Mouse (Mus musculus) heart, embryonic 13.5 days (tissue): ENCODE measurements around the gene Fmnl3. TPM values are rescaled to one million over a fixed set of nuclear protein-coding genes. Genes with fewer than 3 reads are reported as not detected.

Experiments
- ATAC-seq: fragments of 200-750 bp; cut with Nextera tagmentation; 2 replicates; pipeline ENCODE4 v1.8.0; 2017; ENCODE audit warnings: moderate TSS enrichment; ENCODE audit not compliant: insufficient number of reproducible peaks, low FRiP score, low TSS enrichment; ENCODE audit errors: extremely low read depth
- H3K27ac ChIP-seq: fragments of 300-500 bp; sonication (generic); replicated peaks from 2 replicates; pipeline ENCODE4 v1.5.1; 2015; ENCODE audit warnings: moderate library complexity, mild to moderate bottlenecking, inconsistent platforms
- H3K27me3 ChIP-seq: fragments of 300-500 bp; sonication (generic); replicated peaks from 2 replicates; pipeline ENCODE4 v1.6.1; 2015; ENCODE audit warnings: mild to moderate bottlenecking, inconsistent platforms
- H3K36me3 ChIP-seq: fragments of 300-500 bp; sonication (generic); 2 replicates; pipeline ENCODE4 v1.6.1; 2015; ENCODE audit warnings: mild to moderate bottlenecking, inconsistent platforms
- H3K4me1 ChIP-seq: fragments of 300-500 bp; sonication (generic); 2 replicates; pipeline ENCODE4 v1.6.1; 2015; ENCODE audit warnings: inconsistent platforms
- H3K4me2 ChIP-seq: fragments of 300-500 bp; sonication (generic); 2 replicates; pipeline ENCODE4 v1.6.1; 2015; ENCODE audit warnings: inconsistent platforms, mild to moderate bottlenecking, moderate library complexity
- H3K4me3 ChIP-seq: fragments of 300-500 bp; sonication (generic); 2 replicates; pipeline ENCODE4 v1.5.1; 2015; ENCODE audit warnings: moderate library complexity, mild to moderate bottlenecking, inconsistent platforms
- H3K9ac ChIP-seq: fragments of 300-500 bp; sonication (generic); 2 replicates; pipeline ENCODE4 v1.6.1; 2015; ENCODE audit warnings: inconsistent platforms, mild to moderate bottlenecking, moderate library complexity
- H3K9me3 ChIP-seq: fragments of 300-500 bp; sonication (generic); 2 replicates; pipeline ENCODE4 v1.6.1; 2016; ENCODE audit warnings: inconsistent platforms
- WGBS: fragments of 180-500 bp; shearing (Covaris S2); methylation state at CpG from one replicate; pipeline ENCODE4 v1.1.7; 2015; ENCODE audit warnings: mixed read lengths; 5-methylcytosine and 5-hydroxymethylcytosine counted together
- polyA plus RNA-seq: library from polyadenylated mRNA; unstranded; fragments of >200 nt; fragmentation: Nextera tagmentation; extraction: Ambion mirVana; gene quantifications from 2 replicates; pipeline ENCODE4 v1.2.1, GENCODE M21; 2015

Fmnl3 gene
- polyA plus RNA-seq, 1 experiment from 2014 or later = 13.0 TPM

GRCm38 (mm10) chr15:99326407-99326806 lies 43.9 kb downstream of the Fmnl3 start:
- Histone ChIP-seq H3K36me3 (peaks cover 88% of the 10 kb centered on the region), H3K27ac (peak overlapping the region; percentile 73), H3K27me3 (no peaks in the 10 kb centered on the region), H3K4me1 (peaks cover 26% of the 10 kb centered on the region), H3K9me3 (no peaks in the 10 kb centered on the region), H3K4me3 (no peak overlapping the region), H3K9ac (no peak overlapping the region), H3K4me2 (no peak overlapping the region)
- no peak for ATAC-seq
- WGBS = 48% methylated on average over 2 of the region's 2 CpGs

- WGBS = 88% methylated on average over 6 of the region's 6 CpGs
- Histone ChIP-seq H3K36me3 (peaks cover 95% of the 10 kb centered on the region), H3K4me3 (no peak overlapping the region), H3K9me3 (no peaks in the 10 kb centered on the region), H3K4me1 (peaks cover 18% of the 10 kb centered on the region), H3K27ac (peak overlapping the region; percentile 73), H3K4me2 (no peak overlapping the region), H3K27me3 (no peaks in the 10 kb centered on the region), H3K9ac (no peak overlapping the region)
- ATAC-seq = no peak
Measured at GRCm38 (mm10) chr15:99325598-99325997, 44.7 kb downstream of the Fmnl3 start.

- Histone ChIP-seq H3K9ac (no peak overlapping the region), H3K4me3 (no peak overlapping the region), H3K36me3 (peaks cover 98% of the 10 kb centered on the region), H3K9me3 (no peaks in the 10 kb centered on the region), H3K4me1 (peaks cover 7% of the 10 kb centered on the region), H3K4me2 (no peak overlapping the region), H3K27ac (no peak overlapping the region), H3K27me3 (no peaks in the 10 kb centered on the region)
- 79% methylated on average over 9 of the region's 9 CpGs for WGBS
- ATAC-seq = no peak
Measured at GRCm38 (mm10) chr15:99324151-99324550, 46.1 kb downstream of the Fmnl3 start.

GRCm38 (mm10) chr15:99320978-99321377 lies 49.3 kb downstream of the Fmnl3 start:
- H3K4me2 ChIP-seq = no peak overlapping the region
- peaks cover 99% of the 10 kb centered on the region for H3K36me3 ChIP-seq
- H3K9me3 ChIP-seq = no peaks in the 10 kb centered on the region
- no peak for ATAC-seq
- no peak overlapping the region for H3K9ac ChIP-seq
- no peaks in the 10 kb centered on the region for H3K27me3 ChIP-seq
- peak overlapping the region; percentile 36 for H3K27ac ChIP-seq
- H3K4me1 ChIP-seq = peaks cover 10% of the 10 kb centered on the region
- H3K4me3 ChIP-seq = no peak overlapping the region
- 74% methylated on average over 9 of the region's 9 CpGs for WGBS

- Histone ChIP-seq H3K27me3 (no peaks in the 10 kb centered on the region), H3K4me2 (no peak overlapping the region), H3K9me3 (no peaks in the 10 kb centered on the region), H3K27ac (peak overlapping the region; percentile 84), H3K4me1 (peaks cover 10% of the 10 kb centered on the region), H3K9ac (no peak overlapping the region), H3K4me3 (no peak overlapping the region), H3K36me3 (peaks cover 99% of the 10 kb centered on the region)
- no peak for ATAC-seq
- WGBS = 67% methylated on average over 10 of the region's 10 CpGs
Measured at GRCm38 (mm10) chr15:99320168-99320674, 50.1 kb downstream of the Fmnl3 start.

- Histone ChIP-seq H3K36me3 (peaks cover 99% of the 10 kb centered on the region), H3K9ac (0 out of 2 replicates have a peak overlapping the region, but pooled peaks have one; percentile 5), H3K27me3 (no peaks in the 10 kb centered on the region), H3K4me3 (no peak overlapping the region), H3K9me3 (no peaks in the 10 kb centered on the region), H3K27ac (peak overlapping the region; percentile 84), H3K4me1 (peaks cover 10% of the 10 kb centered on the region), H3K4me2 (no peak overlapping the region)
- 52% methylated on average over 3 of the region's 3 CpGs for WGBS
- ATAC-seq = no peak
Measured at GRCm38 (mm10) chr15:99319411-99319871, 50.8 kb downstream of the Fmnl3 start.

- no peak for ATAC-seq
- peaks cover 10% of the 10 kb centered on the region for H3K4me1 ChIP-seq
- peak overlapping the region; percentile 84 for H3K27ac ChIP-seq
- H3K9ac ChIP-seq = no peak overlapping the region
- no peak overlapping the region for H3K4me3 ChIP-seq
- 84% methylated on average over 14 of the region's 14 CpGs for WGBS
- no peaks in the 10 kb centered on the region for H3K9me3 ChIP-seq
- H3K36me3 ChIP-seq = peaks cover 99% of the 10 kb centered on the region
- no peak overlapping the region for H3K4me2 ChIP-seq
- H3K27me3 ChIP-seq = no peaks in the 10 kb centered on the region
Measured at GRCm38 (mm10) chr15:99318861-99319410, 51.3 kb downstream of the Fmnl3 start.

- peaks cover 10% of the 10 kb centered on the region for H3K4me1 ChIP-seq
- H3K9ac ChIP-seq = peak overlapping the region; percentile 58
- H3K4me3 ChIP-seq = no peak overlapping the region
- no peaks in the 10 kb centered on the region for H3K9me3 ChIP-seq
- peak overlapping the region; percentile 84 for H3K27ac ChIP-seq
- WGBS = 79% methylated on average over 6 of the region's 6 CpGs
- peaks cover 98% of the 10 kb centered on the region for H3K36me3 ChIP-seq
- no peak overlapping the region for H3K4me2 ChIP-seq
- no peak for ATAC-seq
- H3K27me3 ChIP-seq = no peaks in the 10 kb centered on the region
Measured at GRCm38 (mm10) chr15:99318071-99318470, 52.2 kb downstream of the Fmnl3 start.

GRCm38 (mm10) chr15:99317267-99317651 lies 53.0 kb downstream of the Fmnl3 start:
- WGBS = 52% methylated on average over 2 of the region's 2 CpGs
- ATAC-seq = no peak
- Histone ChIP-seq H3K4me3 (no peak overlapping the region), H3K9me3 (no peaks in the 10 kb centered on the region), H3K9ac (peak overlapping the region; percentile 58), H3K4me2 (no peak overlapping the region), H3K27ac (peak overlapping the region; percentile 84), H3K27me3 (no peaks in the 10 kb centered on the region), H3K36me3 (peaks cover 98% of the 10 kb centered on the region), H3K4me1 (peaks cover 10% of the 10 kb centered on the region)

- peaks cover 10% of the 10 kb centered on the region for H3K4me1 ChIP-seq
- peaks cover 98% of the 10 kb centered on the region for H3K36me3 ChIP-seq
- no peaks in the 10 kb centered on the region for H3K9me3 ChIP-seq
- ATAC-seq = no peak
- H3K4me2 ChIP-seq = no peak overlapping the region
- peak overlapping the region; percentile 84 for H3K27ac ChIP-seq
- no peak overlapping the region for H3K4me3 ChIP-seq
- 74% methylated on average over 16 of the region's 16 CpGs for WGBS
- no peaks in the 10 kb centered on the region for H3K27me3 ChIP-seq
- no peak overlapping the region for H3K9ac ChIP-seq
Measured at GRCm38 (mm10) chr15:99316314-99317266, 53.7 kb downstream of the Fmnl3 start.

GRCm38 (mm10) chr15:99314891-99315290 lies 55.4 kb downstream of the Fmnl3 start:
- 89% methylated on average over 16 of the region's 16 CpGs for WGBS
- no peak for ATAC-seq
- H3K27ac ChIP-seq = no peak overlapping the region
- peaks cover 98% of the 10 kb centered on the region for H3K36me3 ChIP-seq
- H3K9me3 ChIP-seq = no peaks in the 10 kb centered on the region
- no peaks in the 10 kb centered on the region for H3K27me3 ChIP-seq
- no peak overlapping the region for H3K9ac ChIP-seq
- H3K4me3 ChIP-seq = no peak overlapping the region
- H3K4me1 ChIP-seq = peaks cover 8% of the 10 kb centered on the region
- H3K4me2 ChIP-seq = no peak overlapping the region
